Comparison of ENCODE assay signal across 12 mouse cellular contexts in the genomic region with DNA sequence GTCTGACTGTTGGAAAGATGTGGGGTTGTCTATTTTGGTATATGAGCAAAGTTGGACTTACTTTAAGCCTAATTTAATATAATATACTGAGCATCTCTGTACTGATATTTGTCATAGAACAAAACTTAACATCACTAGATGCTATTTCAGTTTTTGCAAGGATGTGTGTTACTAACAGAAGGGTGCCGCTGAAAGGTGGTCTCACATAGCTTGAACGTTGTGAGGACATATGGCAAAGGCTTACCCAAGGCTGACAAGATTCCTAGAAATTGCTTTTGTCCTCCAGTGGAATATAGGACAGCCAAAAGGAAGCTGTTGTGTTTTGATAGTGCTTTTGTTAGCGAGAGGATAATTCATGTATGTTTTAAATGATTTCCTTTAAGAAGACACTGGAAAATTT. TPM values are rescaled to one million over a fixed set of nuclear protein-coding genes. Genes with fewer than 3 reads are reported as not detected.
A peak's percentile ranks its signal among the peaks of the same experiment; 100 is the strongest.
DNase-seq lines count a peak whose midpoint lies in the region; ATAC-seq and TF ChIP-seq lines count a peak whose summit lies in the region.
"Had no signal": no experiment of that assay in that cellular context is flagged by ENCODE, and none has a peak within 500 bp of the region (broad histone marks: within the 10 kb centered on the region; RNA-seq: fewer than 3 reads in every experiment).

No protein-coding gene starts in this region.

- intact Hi-C loops in heart, postnatal 10 days (cut with DNase I): no loop called here

- H3K36me3 ChIP-seq in heart, embryonic 13.5 days: no peaks in the 10 kb centered on the region
- H3K36me3 ChIP-seq in forebrain, embryonic 14.5 days (ENCODE audit: control insufficient read depth, insufficient read depth, low read length): no peaks in the 10 kb centered on the region
- H3K36me3 ChIP-seq in limb, embryonic 13.5 days: no peaks in the 10 kb centered on the region
- H3K36me3 ChIP-seq in liver, embryonic 12.5 days: no peaks in the 10 kb centered on the region

- no peak for ATAC-seq in heart, embryonic 13.5 days (ENCODE audit: extremely low read depth, insufficient number of reproducible peaks, low FRiP score, low TSS enrichment)
- ATAC-seq in forebrain, embryonic 14.5 days: no peak
- ATAC-seq in limb, embryonic 13.5 days (ENCODE audit: low FRiP score, low read depth): no peak
- no peak for ATAC-seq in liver, embryonic 12.5 days

- H3K9ac ChIP-seq in heart, embryonic 13.5 days: peak overlapping the region; percentile 66
- peak overlapping the region; percentile 47 for H3K9ac ChIP-seq in forebrain, embryonic 14.5 days (ENCODE audit: low read length)
- no peak overlapping the region for H3K9ac ChIP-seq in limb, embryonic 13.5 days
- H3K9ac ChIP-seq in liver, embryonic 12.5 days: no peak overlapping the region

- DNase-seq in heart, postnatal 10 days: no peak
- DNase-seq in brain, embryonic 14.5 days (ENCODE audit: low read depth): peak; percentile 53
- no peak for DNase-seq in forebrain, embryonic 14.5 days (ENCODE audit: low spot score)
- no peak for DNase-seq in urinary bladder, postnatal 10 days (ENCODE audit: low spot score)
- DNase-seq in testis, postnatal 10 days (ENCODE audit: low spot score): no peak
- DNase-seq: cerebellum, postnatal 10 days; gastrocnemius, postnatal 10 days; layer of hippocampus, adult 9-11 months; lung, postnatal 10 days had no signal

- 49% methylated on average over 3 of the region's 3 CpGs for WGBS in heart, embryonic 13.5 days
- 39% methylated on average over 3 of the region's 3 CpGs for WGBS in forebrain, embryonic 14.5 days
- WGBS in limb, embryonic 13.5 days: 76% methylated on average over 3 of the region's 3 CpGs
- 64% methylated on average over 3 of the region's 3 CpGs for WGBS in liver, embryonic 12.5 days (ENCODE audit: insufficient replicate concordance)

- peak overlapping the region; percentile 75 for H3K4me2 ChIP-seq in heart, embryonic 13.5 days
- H3K4me2 ChIP-seq in forebrain, embryonic 14.5 days (ENCODE audit: low read length): peak overlapping the region; percentile 82
- peak overlapping the region; percentile 44 for H3K4me2 ChIP-seq in limb, embryonic 13.5 days (replicated peaks)
- no peak overlapping the region for H3K4me2 ChIP-seq in liver, embryonic 12.5 days

- H3K27ac ChIP-seq in heart, embryonic 13.5 days (replicated peaks): no peak overlapping the region
- H3K27ac ChIP-seq in forebrain, embryonic 14.5 days (ENCODE audit: low read depth, low read length): no peak overlapping the region
- no peak overlapping the region for H3K27ac ChIP-seq in limb, embryonic 13.5 days
- H3K27ac ChIP-seq in liver, embryonic 12.5 days: no peak overlapping the region

- peaks cover 53% of the 10 kb centered on the region for H3K4me1 ChIP-seq in heart, embryonic 13.5 days
- peaks cover 29% of the 10 kb centered on the region for H3K4me1 ChIP-seq in forebrain, embryonic 14.5 days (ENCODE audit: control insufficient read depth, insufficient read depth, low read length)
- H3K4me1 ChIP-seq in limb, embryonic 13.5 days: peaks cover 46% of the 10 kb centered on the region
- H3K4me1 ChIP-seq in liver, embryonic 12.5 days: peaks cover 29% of the 10 kb centered on the region

- H3K4me3 ChIP-seq in heart, embryonic 13.5 days: peak overlapping the region; percentile 97
- peak overlapping the region; percentile 95 for H3K4me3 ChIP-seq in forebrain, embryonic 14.5 days (ENCODE audit: low read depth, low read length)
- no peak overlapping the region; the same call in 1 of the 2 replicates for H3K4me3 ChIP-seq in limb, embryonic 13.5 days
- no peak overlapping the region for H3K4me3 ChIP-seq in liver, embryonic 12.5 days

- no peaks in the 10 kb centered on the region for H3K9me3 ChIP-seq in heart, embryonic 13.5 days
- H3K9me3 ChIP-seq in forebrain, embryonic 14.5 days (replicated peaks; ENCODE audit: control insufficient read depth, low read length): no peaks in the 10 kb centered on the region
- no peaks in the 10 kb centered on the region for H3K9me3 ChIP-seq in limb, embryonic 13.5 days
- H3K9me3 ChIP-seq in liver, embryonic 12.5 days (replicated peaks): no peaks in the 10 kb centered on the region

- no peak for TF ChIP-seq CTCF in brain, embryonic 14.5 days (IDR thresholded peaks at IDR 0.05; ENCODE audit: borderline replicate concordance, extremely low read depth, insufficient read depth, insufficient read length)

- no peak for TF ChIP-seq POLR2A in brain, embryonic 14.5 days (IDR thresholded peaks at IDR 0.05; ENCODE audit: borderline replicate concordance, extremely low read depth, insufficient read depth, insufficient read length, poor library complexity, severe bottlenecking)

- H3K27me3 ChIP-seq in heart, embryonic 13.5 days (replicated peaks): no peaks in the 10 kb centered on the region
- no peaks in the 10 kb centered on the region for H3K27me3 ChIP-seq in forebrain, embryonic 14.5 days (replicated peaks; ENCODE audit: control insufficient read depth, insufficient read depth, low read length)
- H3K27me3 ChIP-seq in limb, embryonic 13.5 days: no peaks in the 10 kb centered on the region
- H3K27me3 ChIP-seq in liver, embryonic 12.5 days (replicated peaks): peaks cover 16% of the 10 kb centered on the region

RNA-seq across cellular contexts. Expression of gene Phlpp1, which starts 3.8 kb away (rescaled TPM):
- 3.9 and 4.6 TPM in 2 replicates for polyA plus RNA-seq in heart, embryonic 13.5 days (2015; fragmentation: Nextera tagmentation; extraction: Ambion mirVana)
- 10 to 100 TPM; 22.4 to 23.5 TPM for total RNA-seq in heart, postnatal 10 days (2021)
- 22.1 and 27.0 TPM in 2 replicates for polyA plus RNA-seq in brain, embryonic 14.5 days (2012; rRNA removed)
- polyA plus RNA-seq in forebrain, embryonic 14.5 days (2014; fragmentation: Nextera tagmentation; extraction: Ambion mirVana): 8.3 and 8.6 TPM in 2 replicates
- 3.7 and 4.3 TPM in 2 replicates for polyA plus RNA-seq in limb, embryonic 13.5 days (2015; fragmentation: Nextera tagmentation; extraction: Ambion mirVana)
- 1.5 and 2.0 TPM in 2 replicates for polyA plus RNA-seq in liver, embryonic 12.5 days (2016; fragmentation: Nextera tagmentation; extraction: Ambion mirVana)

Comparison
In these comparisons a context has a peak if more than half of its experiments do, and no peak if none do; other contexts are left out.
1. H3K4me3 ChIP-seq: peak in heart, embryonic 13.5 days (single experiment) and forebrain, embryonic 14.5 days (single experiment); none in limb, embryonic 13.5 days (single experiment) and liver, embryonic 12.5 days (single experiment).
2. H3K9ac ChIP-seq: peak in heart, embryonic 13.5 days (single experiment) and forebrain, embryonic 14.5 days (single experiment); none in limb, embryonic 13.5 days (single experiment) and liver, embryonic 12.5 days (single experiment).